Mouse (Mus musculus): ENCODE results near the gene Rpl23a.

Rpl23a gene

GRCm38 (mm10) chr11:78183884-78184514, 615 bp upstream of the Rpl23a start:
- no peak for DNase-seq (ENCODE audit: low spot score)

GRCm38 (mm10) chr11:78182450-78182849, 934 bp downstream of the Rpl23a start:
- DNase-seq (ENCODE audit: low spot score): no peak

- no peak for DNase-seq (ENCODE audit: low spot score)
Observed at GRCm38 (mm10) chr11:78181830-78182357, 1.5 kb downstream of the Rpl23a start.

GRCm38 (mm10) chr11:78180081-78180761, 3.2 kb downstream of the Rpl23a start:
- DNase-seq (ENCODE audit: low spot score): no peak

- DNase-seq (ENCODE audit: low spot score): no peak
Observed at GRCm38 (mm10) chr11:78179438-78179999, 3.9 kb downstream of the Rpl23a start.

DNA sequence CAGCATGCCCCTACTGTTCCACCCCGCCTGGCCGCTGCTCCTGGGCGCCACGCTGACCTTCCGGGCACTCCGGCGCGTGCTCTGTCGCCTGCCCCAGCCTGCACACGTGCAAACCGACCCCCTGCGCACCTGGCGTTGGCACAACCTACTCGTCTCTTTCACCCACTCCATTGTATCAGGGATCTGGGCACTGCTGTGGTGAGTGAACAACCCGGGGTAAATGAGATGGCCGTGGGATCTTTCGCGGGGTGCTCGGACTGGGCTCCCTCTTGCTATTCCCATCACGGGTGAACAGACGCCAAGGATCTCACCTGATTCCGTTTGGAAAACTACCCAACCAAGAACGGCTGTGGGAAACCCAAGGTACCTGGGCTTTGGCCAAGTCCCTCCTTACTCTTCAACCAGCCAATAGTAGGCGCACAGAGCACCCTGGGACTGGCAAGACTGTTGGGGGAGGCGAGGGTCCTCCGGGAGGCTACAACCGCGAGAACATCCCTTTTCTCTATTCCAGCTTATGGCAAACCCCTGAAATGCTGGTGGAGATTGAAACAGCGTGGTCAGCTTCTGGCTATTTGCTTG, 4.4 kb downstream of the Rpl23a start:
- DNase-seq (ENCODE audit: low spot score): no peak

DNA sequence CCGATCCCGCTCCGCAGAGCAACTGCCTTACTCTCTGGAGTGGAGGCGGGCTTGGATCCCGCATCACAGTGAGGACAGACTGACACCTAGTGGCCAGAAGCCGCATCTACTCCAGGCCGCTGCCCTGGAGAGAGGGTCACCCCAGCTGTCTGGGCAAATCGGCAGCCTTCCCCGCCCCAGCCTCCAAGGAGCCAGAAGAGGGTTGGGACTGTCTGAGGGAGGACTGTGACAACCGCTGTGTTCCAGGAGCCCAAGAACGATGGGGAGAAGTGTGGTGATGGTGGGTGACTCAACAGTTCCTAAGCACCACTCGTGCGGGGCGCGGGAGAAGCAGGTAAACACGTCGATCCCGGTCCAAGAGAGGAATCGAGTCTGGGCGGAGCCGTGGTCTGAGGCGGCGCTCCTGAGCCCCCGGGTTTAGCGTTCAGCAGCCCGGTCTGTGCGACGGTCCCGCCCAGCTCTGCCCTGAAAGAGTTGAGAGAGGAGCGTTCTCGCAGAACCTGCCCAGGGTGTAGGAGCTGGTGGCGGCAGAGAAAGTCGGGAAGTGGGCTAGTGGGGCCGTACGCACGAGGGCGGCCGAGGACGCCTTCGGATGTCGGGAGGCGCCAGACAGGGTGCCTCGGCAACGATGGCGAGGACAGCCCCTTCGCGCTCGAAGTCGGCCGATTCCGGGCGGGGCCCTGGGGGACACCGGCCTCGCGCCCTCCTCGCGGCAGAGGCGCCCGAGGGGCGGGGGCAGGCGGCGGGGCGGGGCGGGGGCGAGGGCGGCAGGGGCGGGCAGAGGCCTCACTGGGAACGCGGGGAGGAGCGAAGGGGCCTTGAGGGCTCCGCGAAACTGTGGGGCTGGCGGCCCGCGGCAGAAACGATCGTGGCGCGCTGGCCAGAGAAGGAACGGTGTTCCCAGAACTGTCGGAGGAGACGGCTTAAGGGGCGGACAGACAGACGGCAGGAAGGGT, 5.2 kb downstream of the Rpl23a start:
- peak; percentile 95 for DNase-seq (ENCODE audit: low spot score)

- no peak for DNase-seq (ENCODE audit: low spot score)
Observed at GRCm38 (mm10) chr11:78177437-78177836, 5.9 kb downstream of the Rpl23a start.

- DNase-seq (ENCODE audit: low spot score): no peak
Observed at GRCm38 (mm10) chr11:78176905-78177331, 6.5 kb downstream of the Rpl23a start.

DNA sequence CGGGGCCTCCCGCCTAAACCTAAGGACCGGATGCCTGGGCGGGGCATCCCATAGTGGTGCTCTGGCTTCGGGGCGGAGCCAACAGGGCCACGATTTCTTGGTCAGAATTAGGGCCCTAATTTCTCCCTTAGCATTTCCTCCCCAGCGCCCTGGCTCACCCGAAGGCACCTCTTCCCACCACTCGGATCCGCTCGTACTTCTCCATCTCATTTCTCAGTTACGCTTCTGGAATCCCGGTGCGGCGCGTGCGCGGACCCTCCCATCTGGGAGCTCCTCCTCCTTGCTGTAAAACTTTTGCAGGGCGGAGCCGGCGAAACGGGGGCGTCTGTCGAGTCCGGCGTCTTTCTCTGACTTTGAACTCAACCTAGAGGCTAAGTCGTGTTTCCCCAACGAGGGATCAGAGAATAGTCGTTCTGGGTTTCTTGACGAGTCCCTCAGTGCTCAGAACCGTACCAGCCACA, 7.0 kb downstream of the Rpl23a start, which contains the start of the genes Nek8 and Tlcd1:
Gene Nek8 (minus strand): TSS at position 274 of the 461 bp plus-strand sequence.
Gene Tlcd1 (plus strand): TSS at position 310 of the 461 bp plus-strand sequence.
- DNase-seq (ENCODE audit: low spot score): peak; percentile 90

- peak; percentile 98 for DNase-seq (ENCODE audit: low spot score)
Observed at GRCm38 (mm10) chr11:78175771-78176401, 7.5 kb downstream of the Rpl23a start.

- DNase-seq (ENCODE audit: low spot score): no peak
Observed at GRCm38 (mm10) chr11:78174506-78174905, 8.9 kb downstream of the Rpl23a start.

- DNase-seq (ENCODE audit: low spot score): no peak
Observed at GRCm38 (mm10) chr11:78172748-78173383, 10.5 kb downstream of the Rpl23a start.

- DNase-seq (ENCODE audit: low spot score): no peak
Observed at GRCm38 (mm10) chr11:78172034-78172747, 11.2 kb downstream of the Rpl23a start.

DNA sequence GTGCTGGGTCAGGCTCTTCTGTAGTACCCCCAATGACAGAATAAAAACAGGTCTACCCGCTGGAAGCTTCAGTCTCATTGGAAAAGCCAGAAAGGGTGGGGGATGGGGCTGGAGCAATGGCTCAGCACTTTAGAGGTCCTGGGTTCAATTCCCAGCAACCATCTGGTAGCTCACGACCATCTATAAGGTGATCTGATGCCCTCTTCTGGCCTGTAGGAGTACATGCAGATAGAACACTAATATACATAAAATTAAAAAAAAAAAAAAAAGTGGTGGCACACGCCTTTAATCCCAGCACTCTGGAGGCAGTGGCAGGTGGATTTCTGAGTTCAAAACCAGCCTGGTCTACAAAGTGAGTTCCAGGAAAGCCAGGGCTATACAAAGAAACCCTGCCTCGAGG, 12.1 kb downstream of the Rpl23a start:
- no peak for DNase-seq (ENCODE audit: low spot score)

DNA sequence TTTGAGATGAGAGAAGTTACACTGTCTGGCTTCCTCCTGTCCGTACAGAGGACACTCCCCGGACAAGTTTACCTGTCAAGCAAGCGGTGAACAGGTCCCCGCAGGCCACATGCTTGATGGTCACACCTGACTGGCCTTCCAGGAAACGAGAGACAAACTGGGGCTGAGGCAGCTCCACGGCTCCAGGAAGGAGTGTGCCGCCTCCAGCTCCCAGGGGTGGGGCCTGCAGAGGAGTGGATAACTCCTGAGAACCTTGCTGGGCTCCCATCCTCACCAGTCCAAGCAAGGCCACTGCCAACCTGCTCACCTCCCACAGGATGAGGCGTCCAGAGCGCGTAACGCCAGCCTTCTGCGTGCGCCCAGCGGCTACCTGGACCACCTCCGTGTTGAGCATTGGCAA, 13.1 kb downstream of the Rpl23a start:
- no peak for DNase-seq (ENCODE audit: low spot score)

DNA sequence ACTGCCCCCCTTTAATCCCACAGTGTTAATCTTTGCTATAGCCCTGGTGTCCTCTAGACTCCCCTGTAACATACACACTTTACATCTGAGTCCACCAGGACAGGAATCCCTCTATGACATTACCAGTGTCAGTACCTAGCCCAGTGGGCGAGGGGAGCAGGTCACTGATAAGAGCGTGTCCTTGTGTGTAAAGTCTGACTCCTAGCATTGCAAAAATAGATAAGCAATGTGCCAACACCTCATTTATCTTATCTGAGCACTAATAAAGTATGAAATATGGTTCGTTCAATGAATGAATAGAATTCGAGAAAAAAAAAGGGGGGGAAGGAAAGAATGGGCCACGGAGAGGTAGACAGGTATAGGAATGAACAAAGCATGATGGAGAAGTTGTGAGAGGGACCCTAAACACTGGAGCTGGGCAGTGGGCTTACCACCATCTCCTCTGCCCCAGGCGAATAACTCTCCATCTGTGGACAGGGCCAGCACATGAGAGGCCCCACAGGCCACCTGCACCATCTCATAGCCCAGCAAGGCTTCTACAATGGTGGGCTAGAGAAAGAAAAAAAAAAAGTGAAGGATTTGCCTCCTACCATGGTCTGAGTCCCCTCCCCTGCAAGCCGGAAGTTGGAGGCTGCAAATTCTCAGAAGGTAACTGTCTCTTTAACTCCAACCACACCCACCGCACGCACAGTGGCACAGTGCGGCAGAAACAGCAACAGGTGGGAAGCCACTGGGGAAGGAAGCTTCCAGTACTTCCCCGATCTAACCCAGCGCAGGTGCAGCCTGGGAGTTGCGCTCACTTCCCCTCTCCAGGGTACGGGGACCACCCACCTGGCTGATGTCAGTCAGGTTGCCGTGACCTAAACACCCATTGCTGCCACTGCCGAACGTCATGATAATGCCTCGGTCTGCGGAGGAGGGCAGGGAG, 14.6 kb downstream of the Rpl23a start:
- peak; percentile 72 for DNase-seq (ENCODE audit: low spot score)

DNA sequence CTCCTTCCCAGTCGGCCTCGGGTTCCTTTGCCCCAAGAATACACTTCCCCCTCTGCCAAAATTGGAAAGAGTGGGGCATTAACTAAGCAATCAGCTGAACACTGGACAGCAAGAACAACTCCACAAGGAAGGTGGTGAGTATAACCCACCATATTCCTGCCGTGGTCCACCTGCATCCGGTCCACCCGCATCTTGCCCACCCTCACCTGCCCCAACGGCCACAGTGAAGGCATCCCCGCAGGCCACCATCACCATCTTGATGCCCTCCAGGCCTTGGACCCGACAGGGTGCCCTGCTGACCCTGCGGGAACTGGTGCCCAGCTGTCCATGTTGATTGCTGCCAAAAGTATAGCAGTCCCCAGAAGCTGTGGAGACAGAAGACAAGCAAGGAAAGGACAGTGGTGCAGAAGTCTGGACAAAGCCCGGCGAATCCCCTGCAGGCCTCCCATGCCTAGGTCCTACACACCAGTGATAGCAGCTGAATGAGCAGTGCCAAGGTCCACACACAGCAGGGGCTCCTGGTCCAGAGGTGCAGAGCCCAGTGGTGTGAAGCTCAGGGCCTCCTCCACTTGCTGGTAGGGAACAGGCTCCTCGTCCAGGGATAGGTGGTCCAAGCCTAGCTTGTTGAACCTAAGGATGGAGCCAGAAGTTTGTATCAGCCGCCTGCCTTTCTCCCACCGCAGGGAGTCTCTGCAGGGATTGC, 16.0 kb downstream of the Rpl23a start:
- DNase-seq (ENCODE audit: low spot score): no peak

All from c-Kit-positive CD71-positive TER-119-positive erythroid progenitor cells, embryonic 14.5 days (primary cell).